Mouse (Mus musculus) brain, embryonic 14.5 days (tissue): ENCODE data around the gene Esyt1. TPM values are rescaled to one million over a fixed set of nuclear protein-coding genes. Genes with fewer than 3 reads are reported as not detected.
"Not testable (repeated sequence)": the region's sequence is repeated elsewhere in the genome, so short reads cannot be mapped to it uniquely, and the experiment has no call there.

Experiments
- DNase-seq: peaks from one replicate; pipeline ENCODE4 v3.0.0-alpha.2; 2011; ENCODE audit warnings: low read depth
- CTCF ChIP-seq: fragments of 200-500 bp; IDR thresholded peaks from 2 replicates; pipeline ENCODE4 v1.5.1; 2012; ENCODE audit warnings: inconsistent platforms, mild to moderate bottlenecking, moderate library complexity, borderline replicate concordance; ENCODE audit not compliant: insufficient read depth, insufficient read length; ENCODE audit errors: extremely low read depth
- POLR2A ChIP-seq: fragments of 200-500 bp; IDR thresholded peaks from 2 replicates; pipeline ENCODE4 v1.6.1; 2012; ENCODE audit warnings: mild to moderate bottlenecking, inconsistent platforms, borderline replicate concordance; ENCODE audit not compliant: poor library complexity, insufficient read depth, insufficient read length, severe bottlenecking; ENCODE audit errors: extremely low read depth
- polyA plus RNA-seq: library from polyadenylated mRNA; depleted of rRNA; stranded (reverse); fragments of >200 nt; gene quantifications from 2 replicates; pipeline ENCODE4 v1.2.3, GENCODE M21; 2012

Esyt1 gene
- polyA plus RNA-seq, 1 experiment: 20.1 TPM

- peak; percentile 12; the same call in 1 of the 2 replicates for TF ChIP-seq CTCF
- no peak for TF ChIP-seq POLR2A
- no peak for DNase-seq
Observed at GRCm38 (mm10) chr10:128495270-128495669, 30.4 kb downstream of the Esyt1 start.

GRCm38 (mm10) chr10:128494667-128495245, 30.9 kb downstream of the Esyt1 start:
- no peak for DNase-seq
- TF ChIP-seq CTCF: no peak
- TF ChIP-seq POLR2A: no peak

- DNase-seq: peak; percentile 100
- TF ChIP-seq POLR2A (peak; percentile 63; the same call in 1 of the 2 replicates), CTCF (peak; percentile 83)
Observed at GRCm38 (mm10) chr10:128493695-128494666, 31.7 kb downstream of the Esyt1 start, which contains the start of gene Myl6. TSS of gene Myl6 (minus strand) at chr10:128494145.

- TF ChIP-seq CTCF (no peak), POLR2A (no peak)
- no peak for DNase-seq
Observed at GRCm38 (mm10) chr10:128493319-128493694, 32.4 kb downstream of the Esyt1 start.

- DNase-seq: peak; percentile 74
- TF ChIP-seq CTCF (no peak), POLR2A (no peak)
Observed at GRCm38 (mm10) chr10:128492633-128493311, 32.9 kb downstream of the Esyt1 start.

- DNase-seq: not testable (repeated sequence)
Observed at GRCm38 (mm10) chr10:128492051-128492450, 33.6 kb downstream of the Esyt1 start.

GRCm38 (mm10) chr10:128491495-128491894, 34.2 kb downstream of the Esyt1 start:
- TF ChIP-seq CTCF (no peak), POLR2A (no peak)
- DNase-seq: peak; percentile 4

GRCm38 (mm10) chr10:128490912-128491311, 34.8 kb downstream of the Esyt1 start:
- TF ChIP-seq CTCF (no peak), POLR2A (no peak)
- DNase-seq: no peak

GRCm38 (mm10) chr10:128490232-128490631, 35.4 kb downstream of the Esyt1 start:
- no peak for TF ChIP-seq CTCF
- TF ChIP-seq POLR2A: no peak
- DNase-seq: peak; percentile 7

GRCm38 (mm10) chr10:128489785-128490184, 35.9 kb downstream of the Esyt1 start:
- TF ChIP-seq CTCF (no peak), POLR2A (no peak)
- no peak for DNase-seq

GRCm38 (mm10) chr10:128489380-128489779, 36.3 kb downstream of the Esyt1 start:
- DNase-seq: peak; percentile 16

More at GRCm38 (mm10) chr10:128489380-128489779, 36.3 kb downstream of the Esyt1 start:
- TF ChIP-seq POLR2A (no peak), CTCF (no peak)
